Mouse (Mus musculus) lung, adult 2 months (tissue): ENCODE data around the gene Cttnbp2nl.

Experiments
- CTCF ChIP-seq: fragments of 200-500 bp; IDR thresholded peaks from 2 replicates; pipeline ENCODE4 v1.5.1; 2011; ENCODE audit warnings: mild to moderate bottlenecking, low read length, control low read depth; ENCODE audit not compliant: insufficient read depth
- POLR2A ChIP-seq: fragments of 200-500 bp; IDR thresholded peaks from 2 replicates; pipeline ENCODE4 v1.6.1; 2011; ENCODE audit warnings: low read depth, mild to moderate bottlenecking, control low read depth, low read length, borderline replicate concordance; ENCODE audit errors: extremely low read depth

- TF ChIP-seq CTCF (no peak), POLR2A (no peak)
Measured at GRCm38 (mm10) chr3:105055666-105056065, 2.7 kb upstream of the Cttnbp2nl start.
